Mouse (Mus musculus): Measurements from ENCODE around the gene Lrp2.

Lrp2 gene

DNA sequence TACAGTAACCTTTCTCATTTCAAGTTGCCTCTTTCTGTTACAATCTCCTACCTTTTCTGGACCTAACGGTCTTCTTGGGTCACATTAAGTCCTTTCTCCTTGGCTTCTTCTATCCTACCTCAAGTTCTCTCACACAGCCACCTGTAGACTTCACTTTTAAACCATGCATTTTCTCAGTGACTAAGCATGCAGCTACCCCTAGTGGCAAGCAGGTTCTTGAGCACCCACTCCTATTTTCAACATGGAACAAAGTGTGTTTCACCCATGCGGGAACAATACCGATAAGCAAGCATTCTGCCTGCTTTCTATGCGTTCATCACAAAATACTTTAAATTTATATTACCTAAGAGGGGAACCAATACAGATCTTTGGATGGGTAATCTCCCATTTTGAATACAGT lies 92.7 kb downstream of the Lrp2 start:
- no peak for DNase-seq

DNA sequence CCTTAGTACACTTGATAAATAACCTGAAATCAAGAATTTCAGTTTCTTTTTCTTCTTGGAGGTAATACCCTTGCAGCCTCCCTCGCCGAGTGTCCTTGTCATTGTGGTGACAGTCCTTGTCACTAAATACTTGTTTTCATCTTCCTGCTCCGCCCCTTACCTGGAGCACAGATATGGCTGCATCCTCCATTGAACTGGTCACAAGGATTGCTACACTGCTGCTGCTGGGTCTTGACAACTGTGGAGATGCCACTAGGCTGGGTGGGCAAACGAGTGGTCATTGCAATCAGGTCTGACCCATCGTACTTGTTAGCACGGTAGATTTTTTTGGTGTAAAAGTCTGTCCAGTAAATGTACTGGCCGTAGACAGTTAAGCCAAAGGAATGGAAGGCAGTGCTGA lies 104.9 kb downstream of the Lrp2 start:
- DNase-seq, result no peak

DNA sequence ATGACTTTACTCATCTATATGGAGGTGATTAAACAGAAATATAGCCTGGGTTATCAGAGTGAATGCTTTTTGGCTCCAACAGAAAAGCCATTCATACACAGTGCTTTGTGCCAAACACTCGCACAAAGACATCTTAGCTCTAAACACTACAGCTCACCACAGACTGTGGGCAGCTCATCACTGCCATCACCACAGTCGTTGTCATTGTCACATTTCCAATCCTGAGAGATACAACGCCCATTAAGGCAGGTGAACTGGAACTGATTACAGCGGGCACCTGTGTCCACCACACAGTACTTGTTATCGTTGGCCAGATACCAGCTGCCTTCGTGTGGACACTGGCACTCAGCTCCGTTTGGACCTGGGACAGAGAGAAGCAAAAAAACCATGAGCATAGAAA lies 106.0 kb downstream of the Lrp2 start:
- no peak for DNase-seq

DNA sequence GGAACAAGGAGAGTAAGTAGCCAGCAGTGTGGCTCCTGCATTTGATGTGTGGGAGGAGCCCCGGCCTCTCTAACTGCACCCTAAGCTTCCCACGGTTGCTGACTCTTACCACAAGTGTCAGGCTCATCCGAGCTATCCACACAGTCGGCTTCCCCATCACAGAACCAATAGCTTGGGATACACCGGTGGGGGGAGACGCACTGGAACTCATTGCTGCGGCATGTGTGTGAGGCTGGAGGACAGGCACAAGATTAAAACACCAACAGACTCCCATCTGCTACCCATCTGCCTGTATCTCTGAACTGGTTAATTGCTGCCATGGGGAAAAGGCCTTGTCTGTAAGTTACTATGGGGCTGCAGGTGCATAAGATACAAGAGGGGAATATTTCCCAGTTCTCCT lies 109.0 kb downstream of the Lrp2 start:
- DNase-seq, result no peak

DNA sequence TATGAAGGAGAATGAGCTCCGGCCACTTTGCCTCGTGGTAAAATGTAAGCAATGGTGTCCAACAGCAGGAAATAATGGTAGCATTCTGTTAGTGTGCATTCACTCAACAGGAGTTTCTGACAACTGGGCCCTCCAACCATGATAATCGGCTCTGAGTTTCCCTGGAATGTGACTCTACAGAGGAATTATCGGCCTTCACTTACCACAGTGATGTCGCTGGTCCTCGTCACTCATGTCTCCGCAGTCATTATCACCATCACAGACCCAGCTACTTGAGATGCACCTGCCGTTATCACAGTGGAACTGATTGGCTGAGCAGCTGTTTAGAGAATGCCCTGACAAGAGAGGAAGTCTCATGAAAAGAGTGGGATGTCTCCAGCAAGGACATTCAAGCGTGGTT lies 110.7 kb downstream of the Lrp2 start:
- DNase-seq, result no peak

DNA sequence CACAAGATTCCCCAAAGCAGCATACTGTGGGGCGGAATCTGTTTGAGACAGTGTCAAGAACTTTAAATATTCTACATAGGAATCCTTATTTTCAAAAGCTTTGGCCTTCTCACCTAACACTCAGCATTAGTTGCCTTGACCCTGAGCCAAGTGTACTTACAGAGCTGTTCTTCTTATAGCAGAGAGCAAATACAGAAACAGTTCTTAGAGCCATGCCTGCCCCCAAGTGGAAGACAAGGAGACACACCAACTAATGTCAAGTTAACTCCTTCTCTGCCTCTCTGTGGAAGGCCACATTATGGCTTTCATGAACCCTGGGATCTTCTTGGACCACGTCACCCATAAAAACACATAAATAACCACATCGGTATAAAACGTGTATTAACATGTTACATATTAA lies 114.0 kb downstream of the Lrp2 start:
- DNase-seq, result no peak

DNA sequence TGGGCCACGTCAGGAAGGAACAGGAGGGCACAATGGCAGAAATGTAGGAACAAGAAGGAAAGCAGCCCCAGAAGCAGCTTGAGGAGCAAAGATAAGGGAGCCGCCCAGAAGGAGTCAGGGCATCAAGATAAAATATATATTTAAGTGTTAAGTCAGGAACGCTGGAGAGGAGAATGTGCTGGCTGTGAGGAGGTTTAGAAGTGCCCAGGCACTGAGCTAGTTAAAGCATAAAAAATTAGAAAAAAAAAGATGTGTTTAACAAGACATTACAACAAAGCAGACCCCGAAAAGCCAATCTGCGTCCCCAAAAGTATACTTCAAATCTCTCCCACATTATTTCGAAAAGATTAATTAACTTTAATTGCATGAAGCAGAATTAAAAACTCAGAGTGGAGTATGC lies 122.3 kb downstream of the Lrp2 start:
- no peak for DNase-seq

DNA sequence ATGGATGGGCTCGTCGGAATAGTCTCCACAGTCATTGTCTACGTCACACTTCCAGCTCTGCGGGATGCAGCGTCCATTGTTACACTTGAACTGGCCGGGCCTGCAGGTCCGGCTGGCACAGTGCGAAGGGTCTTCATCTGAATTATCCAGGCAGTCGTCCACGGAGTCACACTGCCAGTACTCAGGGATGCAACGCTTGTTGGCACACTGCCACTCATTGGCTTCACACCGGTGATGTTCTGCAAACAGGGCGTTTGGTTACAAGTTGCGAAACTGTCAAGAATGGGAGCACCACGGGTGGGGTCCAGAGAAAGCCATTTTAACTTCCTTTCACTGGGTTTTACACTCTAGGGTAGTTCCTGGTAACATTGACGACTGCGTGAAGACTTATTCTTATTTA lies 126.4 kb downstream of the Lrp2 start:
- DNase-seq, result no peak

DNA sequence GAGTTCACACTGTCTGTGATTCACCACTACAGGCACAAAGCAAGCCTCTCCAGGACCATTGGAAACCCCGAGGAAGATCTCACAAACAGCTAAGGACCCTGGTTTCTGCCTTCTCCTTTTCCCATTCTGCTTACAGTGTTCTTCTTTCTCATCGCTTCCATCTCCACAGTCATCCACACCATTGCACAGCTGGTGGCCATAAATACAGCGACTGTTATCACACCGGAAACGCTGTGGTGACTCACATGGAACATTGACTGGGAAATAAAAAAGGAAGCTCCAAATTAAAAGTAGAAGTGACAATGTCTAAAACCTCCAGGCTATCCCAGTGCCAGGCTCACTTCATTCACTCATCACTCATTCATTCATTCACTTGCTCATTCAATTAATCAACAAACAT lies 134.7 kb downstream of the Lrp2 start:
- DNase-seq, result no peak

DNA sequence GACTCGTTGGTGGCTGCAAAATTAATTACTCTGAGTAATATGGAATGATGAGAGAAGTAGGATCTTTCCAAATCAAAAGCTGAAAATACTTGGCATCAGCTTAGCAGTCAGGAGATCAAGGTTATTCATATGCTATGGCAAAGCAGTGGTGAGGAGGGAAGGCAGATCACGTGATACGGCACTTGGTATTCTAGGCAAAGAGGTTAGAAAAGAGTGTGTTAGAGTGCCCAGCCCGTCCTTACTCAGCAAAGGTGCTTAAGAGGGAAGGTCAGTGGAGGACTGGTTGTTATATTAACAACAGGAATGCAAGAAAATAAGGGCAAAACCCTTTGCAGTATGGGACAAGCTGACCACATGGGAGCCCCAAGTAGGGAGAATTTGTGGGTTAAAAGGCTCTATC lies 137.3 kb downstream of the Lrp2 start:
- DNase-seq, result no peak

DNA sequence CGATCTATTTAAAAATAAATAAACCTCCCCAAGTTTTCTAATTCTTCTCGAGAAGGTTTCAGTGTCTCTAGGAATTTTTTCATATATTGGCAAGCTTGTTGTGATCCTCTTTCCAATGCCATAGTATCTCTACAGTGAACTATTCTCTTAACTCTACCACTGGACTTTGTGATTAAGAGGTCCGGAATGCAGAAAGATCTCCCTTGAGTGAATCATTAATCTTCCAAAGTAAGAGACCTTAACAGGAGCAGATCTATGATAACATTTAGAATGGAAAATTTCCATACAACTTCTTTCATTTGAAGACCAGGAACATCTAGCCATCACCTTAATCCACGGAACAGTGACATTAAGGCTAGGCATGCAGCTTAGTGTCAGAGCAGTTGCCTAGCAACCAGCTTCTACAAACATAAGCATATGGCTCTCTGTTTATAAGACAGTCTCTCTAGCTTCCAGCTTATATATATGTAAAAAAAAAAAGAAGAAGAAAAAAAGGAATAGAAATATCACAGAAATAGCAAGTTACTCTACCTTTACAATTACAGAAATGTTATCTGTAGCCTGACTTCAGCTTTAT lies 139.9 kb downstream of the Lrp2 start:
- DNase-seq, result no peak

DNA sequence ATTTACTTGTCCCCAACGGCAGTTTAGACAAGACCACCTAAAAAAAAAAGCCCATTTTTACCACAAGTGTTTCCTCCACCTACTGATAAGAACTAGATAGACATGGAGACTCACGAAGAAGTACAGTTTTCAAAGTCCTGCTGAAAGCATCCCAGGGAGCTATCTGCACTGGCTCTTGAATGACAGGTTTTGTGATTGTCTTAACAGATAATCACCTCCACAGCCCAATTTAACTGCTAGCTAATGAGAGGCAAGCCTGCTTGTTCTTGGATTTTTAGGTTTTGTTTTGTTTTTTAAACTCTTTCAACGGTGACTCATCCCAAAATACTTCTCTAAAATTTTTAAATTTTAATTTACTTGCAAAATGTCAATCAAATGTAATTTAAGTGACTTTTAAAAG lies 144.2 kb downstream of the Lrp2 start:
- DNase-seq, result no peak

DNA sequence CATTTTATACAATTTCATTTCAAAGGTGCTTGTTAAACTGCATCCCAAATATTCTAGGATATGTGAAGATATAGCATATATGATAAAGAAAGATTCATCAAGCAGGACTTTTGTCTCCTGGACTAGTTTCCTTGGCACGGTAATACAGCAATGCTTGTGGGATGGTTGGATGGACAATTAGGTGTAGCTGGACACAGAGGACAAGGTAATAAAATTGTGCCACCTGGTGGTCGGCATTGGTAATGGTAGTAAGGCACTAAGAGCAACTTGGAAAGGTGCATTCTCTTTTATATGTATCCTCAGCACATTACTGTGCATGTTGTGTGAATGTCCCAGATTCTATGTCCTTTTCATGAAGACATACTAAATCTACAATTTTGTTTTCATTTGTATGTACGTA lies 157.7 kb downstream of the Lrp2 start:
- DNase-seq, result peak; percentile 58

DNA sequence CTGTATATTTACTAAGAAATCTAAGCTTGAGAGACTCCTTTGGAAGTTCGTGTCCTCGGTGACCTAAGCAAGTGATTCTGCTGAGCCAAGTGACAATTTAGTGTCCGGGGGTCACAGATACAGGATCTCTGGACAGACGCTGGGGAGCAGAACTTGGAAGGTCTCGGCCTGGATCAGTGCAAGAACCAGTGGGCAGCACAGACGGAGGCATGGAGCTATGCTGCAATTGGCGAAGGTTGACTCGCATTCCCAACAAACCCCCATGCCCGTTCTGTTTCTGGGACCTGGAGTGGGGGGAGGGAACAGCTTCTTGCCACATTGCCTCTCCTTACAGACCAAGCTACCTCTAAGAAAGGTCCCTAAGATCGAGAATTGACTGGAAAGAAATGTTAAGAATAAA lies 158.7 kb downstream of the Lrp2 start:
- no peak for DNase-seq

DNA sequence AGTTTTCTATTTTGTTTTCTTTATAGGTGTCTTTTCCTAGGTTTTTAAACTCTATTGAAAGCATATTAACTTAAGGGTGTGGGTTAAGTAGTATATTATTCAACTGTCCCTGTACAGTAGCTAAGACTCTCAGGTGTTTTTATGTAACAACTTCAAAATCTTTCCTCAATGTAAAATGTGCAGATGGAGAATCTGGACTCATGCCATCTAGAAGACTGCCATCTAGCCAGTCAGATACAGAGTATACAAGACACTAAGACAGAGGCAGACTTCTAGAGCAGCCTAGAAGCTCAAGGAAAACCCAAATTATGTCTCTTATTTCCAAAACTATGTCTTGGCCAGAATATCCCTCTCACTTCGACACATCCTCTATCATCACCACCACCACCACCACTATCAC lies 159.8 kb downstream of the Lrp2 start:
- DNase-seq, result no peak

DNA sequence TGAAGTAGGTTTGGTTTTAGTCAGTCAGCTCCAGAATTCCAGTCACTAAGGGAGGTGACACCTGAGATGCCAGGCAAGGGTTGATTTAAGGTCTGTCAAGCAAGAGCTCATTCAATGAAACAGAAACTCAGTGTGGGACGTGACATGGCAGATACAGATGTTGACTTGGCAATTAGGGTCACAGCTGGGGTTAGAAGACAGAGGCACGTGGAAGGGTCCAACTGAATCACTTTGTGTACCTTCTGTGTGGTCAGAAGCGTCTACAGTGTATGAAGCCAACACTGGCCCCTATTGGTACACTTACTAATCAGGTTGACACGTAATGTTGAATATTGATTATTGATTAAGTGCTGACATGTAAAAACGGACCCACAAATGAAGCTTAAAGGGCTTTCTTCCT lies 161.0 kb downstream of the Lrp2 start:
- no peak for DNase-seq

DNA sequence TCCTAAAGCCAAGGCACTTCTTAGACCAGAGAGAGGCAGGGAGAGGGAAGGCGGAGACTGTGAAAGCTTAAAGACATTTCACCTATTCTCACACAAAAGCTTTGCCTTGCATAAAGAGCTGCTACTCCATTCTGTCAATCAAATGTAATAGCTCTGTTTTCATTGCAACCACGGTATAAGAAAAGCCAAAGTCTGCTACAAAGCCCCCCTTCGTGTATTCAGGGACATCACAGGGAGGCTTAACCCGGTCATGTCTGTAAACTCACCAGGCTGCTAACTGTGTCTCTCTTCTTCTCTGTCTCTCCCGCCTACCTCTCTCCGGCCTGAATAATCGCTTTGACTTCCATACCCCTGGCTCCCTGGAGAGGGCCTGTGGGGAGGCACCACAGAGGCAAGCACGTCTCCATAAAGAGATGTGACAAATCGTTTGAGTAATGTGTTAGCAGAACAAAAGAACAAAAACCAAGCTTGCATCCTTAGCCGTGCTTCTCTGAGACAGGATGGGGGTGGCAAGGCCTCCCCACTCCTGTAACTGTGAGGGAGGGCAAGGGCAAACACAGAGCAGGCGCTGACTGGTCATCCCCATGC lies 167.5 kb downstream of the Lrp2 start:
- no peak for DNase-seq

DNA sequence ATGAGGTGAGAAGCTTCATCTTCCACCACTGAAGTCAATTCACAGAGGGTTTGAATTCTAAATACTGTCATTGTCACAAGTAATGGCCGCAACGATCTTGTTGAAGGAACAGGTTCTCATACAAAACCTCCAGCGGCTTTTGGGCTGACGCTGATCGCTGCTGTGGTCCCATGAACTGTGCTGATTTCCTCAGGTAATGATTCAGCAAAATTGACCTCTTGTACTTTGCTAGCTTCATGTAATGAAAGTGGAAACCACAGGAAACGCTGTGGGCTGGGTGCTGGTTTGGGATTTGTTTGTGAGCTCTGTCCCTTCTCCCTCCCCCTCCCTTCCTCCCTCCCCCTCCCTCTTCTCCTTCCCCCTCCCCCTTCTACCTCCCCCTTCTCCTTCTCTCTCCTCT lies 170.8 kb downstream of the Lrp2 start:
- DNase-seq, result no peak

DNA sequence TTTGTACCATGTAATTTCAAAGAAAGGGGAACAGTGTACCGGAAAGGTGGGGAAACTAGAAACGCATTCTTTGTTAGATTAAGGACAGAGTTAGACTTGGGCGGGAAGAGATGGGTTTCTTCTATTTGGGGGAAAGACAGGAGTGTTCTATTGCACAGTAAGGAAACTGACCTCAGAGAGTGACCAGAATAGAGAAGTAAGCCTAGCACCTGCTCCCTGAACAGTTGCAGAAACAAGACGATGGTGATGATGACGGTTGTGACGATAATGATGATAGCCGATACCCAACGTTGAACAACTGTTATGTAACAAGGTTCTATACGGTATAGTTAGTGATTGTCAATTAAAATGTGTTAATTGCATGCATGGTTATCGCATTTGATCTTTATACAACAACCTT lies 171.3 kb downstream of the Lrp2 start:
- DNase-seq, result no peak

DNA sequence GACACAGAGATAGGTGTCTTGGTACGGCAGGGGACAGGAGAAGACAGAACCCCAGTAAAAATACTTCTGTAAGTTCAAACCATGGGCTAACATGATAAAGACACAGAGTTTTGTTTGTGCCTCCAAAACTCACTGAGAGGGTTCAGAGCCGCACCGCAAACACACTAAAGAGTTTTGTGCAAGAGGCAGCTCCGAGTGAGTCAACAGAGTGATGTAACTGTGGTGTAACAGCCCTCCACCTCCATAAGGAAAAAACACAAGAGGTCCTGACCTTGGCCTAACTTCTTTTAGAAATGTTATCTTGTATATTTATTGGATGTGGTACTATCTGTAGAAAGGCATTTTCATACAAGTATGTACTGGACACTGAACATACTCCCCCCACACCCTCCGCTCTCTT lies 180.2 kb downstream of the Lrp2 start:
- DNase-seq, result no peak

DNA sequence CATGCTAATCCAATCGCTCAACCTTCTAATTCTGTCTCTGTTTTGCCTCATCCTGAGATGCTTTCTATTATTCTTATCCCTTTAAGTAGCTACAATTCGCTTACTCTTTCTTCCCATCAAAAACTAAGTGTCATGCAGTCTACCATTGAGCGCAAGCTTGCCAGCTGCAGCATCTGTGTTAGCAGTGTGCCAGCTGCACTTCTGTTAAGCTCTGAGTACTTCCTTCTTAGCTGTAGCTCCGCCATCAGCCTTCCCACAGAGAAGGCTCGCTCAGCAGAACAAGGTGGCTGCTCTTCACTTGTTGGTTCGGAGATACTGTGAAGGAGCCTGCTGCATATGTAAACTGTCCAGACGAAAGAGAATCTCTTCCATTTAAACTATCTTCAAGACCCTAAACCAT lies 183.6 kb downstream of the Lrp2 start:
- DNase-seq, result no peak

DNA sequence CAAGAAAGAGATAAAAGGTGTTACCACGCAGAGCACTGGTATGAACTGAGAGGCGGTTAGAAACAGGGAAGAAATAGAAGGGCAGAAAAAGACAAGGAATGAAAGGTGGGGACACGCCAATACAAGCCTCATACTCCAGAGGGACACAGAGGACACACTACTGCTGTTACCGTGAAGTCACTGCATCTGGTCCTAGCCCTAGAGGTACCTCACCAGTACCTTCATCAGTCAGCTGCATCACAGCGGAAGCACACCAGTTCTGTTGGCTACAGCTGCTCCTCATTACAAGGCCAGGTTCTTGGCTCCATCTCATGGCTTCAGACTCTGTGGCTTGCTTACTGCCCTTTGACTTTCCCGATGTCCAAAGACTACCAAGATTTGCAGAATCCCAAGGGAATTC lies 184.0 kb downstream of the Lrp2 start:
- DNase-seq, result no peak

DNA sequence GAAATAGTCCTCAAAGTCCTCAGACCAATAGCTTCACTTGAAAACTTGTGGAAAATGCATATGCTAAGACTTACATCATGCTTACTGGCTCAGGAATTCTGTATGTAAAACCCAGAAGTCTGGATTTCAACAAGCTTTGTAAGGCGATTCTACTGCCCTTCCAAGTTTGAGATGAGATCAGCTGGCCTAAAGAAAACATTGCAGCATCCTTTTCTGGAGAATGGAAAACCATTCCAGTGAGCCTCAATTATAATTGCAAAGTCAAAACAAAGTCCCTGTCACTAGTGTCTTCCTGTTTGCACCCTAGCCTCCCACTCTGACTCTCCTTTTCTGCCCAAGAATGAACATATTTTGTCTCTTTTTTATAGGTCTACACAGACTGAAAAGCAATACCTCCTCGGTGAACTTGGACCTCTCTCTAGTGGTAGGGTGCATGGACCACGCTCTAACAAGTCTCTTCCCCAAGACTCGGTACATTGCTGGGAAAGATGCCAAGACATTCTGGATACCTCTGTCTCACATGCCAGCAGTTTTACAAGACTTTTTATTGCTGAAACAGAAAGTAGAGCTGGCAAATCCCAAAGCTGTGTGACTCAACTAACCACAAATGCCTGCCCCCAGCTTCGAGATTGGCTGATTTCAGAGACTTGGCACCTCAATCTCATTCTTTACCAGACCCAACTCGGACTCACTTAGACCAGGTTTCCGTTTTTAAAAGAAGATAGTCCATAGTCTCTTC lies 184.8 kb downstream of the Lrp2 start:
- DNase-seq, result no peak

DNA sequence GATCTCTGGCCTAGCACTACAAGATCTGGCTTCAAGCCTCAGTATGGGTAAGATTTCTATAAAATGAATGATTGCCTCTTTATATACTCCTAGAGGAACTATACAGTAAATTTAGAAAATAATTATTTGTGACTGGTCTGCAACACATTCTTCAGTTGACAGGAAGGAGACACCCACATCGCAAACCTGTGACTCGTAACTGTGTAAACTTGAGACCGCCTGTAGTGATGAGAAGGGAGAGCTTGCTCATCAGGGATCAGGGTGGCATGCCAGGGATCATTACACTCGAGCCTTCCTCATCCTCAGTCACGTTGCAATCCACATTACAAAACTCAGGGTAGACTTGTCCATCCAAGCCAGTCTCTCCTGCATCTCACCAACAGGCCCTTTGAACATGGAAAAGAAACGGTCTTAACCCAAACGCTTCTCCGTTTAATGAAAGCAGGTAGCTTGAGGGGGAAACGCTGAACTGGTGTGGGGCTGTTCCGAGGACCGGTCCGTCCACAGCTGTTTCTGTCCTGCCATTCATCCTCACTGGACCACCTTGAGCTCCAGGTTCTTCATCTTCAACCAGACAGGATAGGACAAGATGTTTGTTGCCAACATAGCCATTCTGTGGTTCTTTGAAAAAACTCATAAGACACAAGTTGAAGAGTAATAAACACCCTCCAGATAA lies 189.0 kb downstream of the Lrp2 start:
- no peak for DNase-seq
